Mouse (Mus musculus) testis, adult 2 months (tissue): ENCODE measurements at regions not wholly inside any gene's neighbourhood (a gene's known extent, or its start where the extent isn't known, plus 50 kb on each side); places are given as distances from the start of the nearest gene placed in this dataset.

Experiments used
- CTCF ChIP-seq: fragments of 200-500 bp; IDR thresholded peaks from 2 replicates; pipeline ENCODE4 v1.5.1; 2012; ENCODE audit warnings: low read depth, mild to moderate bottlenecking, inconsistent platforms, low read length, moderate library complexity; ENCODE audit not compliant: control insufficient read depth, insufficient read depth, insufficient replicate concordance
- POLR2A ChIP-seq: fragments of 200-500 bp; IDR thresholded peaks from 2 replicates; pipeline ENCODE4 v1.6.1; 2012; ENCODE audit warnings: low read depth, mild to moderate bottlenecking, inconsistent platforms, low read length, moderate library complexity; ENCODE audit not compliant: control insufficient read depth

GRCm38 (mm10) chr1:137545666-137546065 is 585.4 kb upstream of the Nr5a2 start:
- TF ChIP-seq POLR2A: no peak
- TF ChIP-seq CTCF: no peak
